Mouse (Mus musculus) ES-Bruce4 (cell line): ENCODE measurements around the gene Kalrn. TPM values are rescaled to one million over a fixed set of nuclear protein-coding genes. Genes with fewer than 3 reads are reported as not detected.

Experiments used
- H3K27ac ChIP-seq: 2 replicates; pipeline ENCODE4 v1.5.1; 2012; ENCODE audit warnings: low read length, inconsistent platforms; ENCODE audit not compliant: insufficient read depth
- H3K27me3 ChIP-seq: 2 replicates; pipeline ENCODE4 v1.6.1; 2012; ENCODE audit warnings: mild to moderate bottlenecking, low read length, inconsistent platforms; ENCODE audit not compliant: control insufficient read depth, poor library complexity, insufficient read depth, severe bottlenecking
- H3K36me3 ChIP-seq: 2 replicates; pipeline ENCODE4 v1.6.1; 2012; ENCODE audit warnings: inconsistent platforms, mild to moderate bottlenecking, low read length, moderate library complexity; ENCODE audit not compliant: control insufficient read depth, poor library complexity, insufficient read depth, severe bottlenecking
- H3K4me1 ChIP-seq: one replicate; pipeline ENCODE4 v1.8.1; 2011; ENCODE audit warnings: low read length; ENCODE audit not compliant: control insufficient read depth, insufficient read depth
- H3K4me3 ChIP-seq: 2 replicates; pipeline ENCODE4 v1.5.1; 2011; ENCODE audit warnings: low read depth, mild to moderate bottlenecking, low read length
- H3K9ac ChIP-seq: 2 replicates; pipeline ENCODE4 v1.6.1; 2012; ENCODE audit warnings: low read depth, mild to moderate bottlenecking, inconsistent platforms; ENCODE audit not compliant: poor library complexity, severe bottlenecking
- H3K9me3 ChIP-seq: replicated peaks from 2 replicates; pipeline ENCODE4 v1.6.1; 2012; ENCODE audit warnings: mild to moderate bottlenecking, low read length, inconsistent platforms; ENCODE audit not compliant: control insufficient read depth, poor library complexity, insufficient read depth, severe bottlenecking
- CTCF ChIP-seq: IDR thresholded peaks from one replicate; pipeline ENCODE4 v1.8.1; 2011; ENCODE audit warnings: low read depth, low read length
- EP300 ChIP-seq: IDR thresholded peaks from 2 replicates; pipeline ENCODE4 v1.6.1; 2011; ENCODE audit warnings: low read depth, low read length; ENCODE audit not compliant: insufficient read depth
- POLR2A ChIP-seq: IDR thresholded peaks from one replicate; pipeline ENCODE4 v1.8.1; 2011; ENCODE audit warnings: low read length; ENCODE audit not compliant: insufficient read depth
- polyA plus RNA-seq: library from polyadenylated mRNA; stranded (reverse); fragments of >200 nt; gene quantifications from 2 replicates; pipeline ENCODE4 v1.2.4, GENCODE M21; 2011; ENCODE audit warnings: low read depth; ENCODE audit not compliant: missing spikeins, insufficient read depth, insufficient read length

The Kalrn gene
- polyA plus RNA-seq, 1 experiment, result 8.2 TPM

DNA sequence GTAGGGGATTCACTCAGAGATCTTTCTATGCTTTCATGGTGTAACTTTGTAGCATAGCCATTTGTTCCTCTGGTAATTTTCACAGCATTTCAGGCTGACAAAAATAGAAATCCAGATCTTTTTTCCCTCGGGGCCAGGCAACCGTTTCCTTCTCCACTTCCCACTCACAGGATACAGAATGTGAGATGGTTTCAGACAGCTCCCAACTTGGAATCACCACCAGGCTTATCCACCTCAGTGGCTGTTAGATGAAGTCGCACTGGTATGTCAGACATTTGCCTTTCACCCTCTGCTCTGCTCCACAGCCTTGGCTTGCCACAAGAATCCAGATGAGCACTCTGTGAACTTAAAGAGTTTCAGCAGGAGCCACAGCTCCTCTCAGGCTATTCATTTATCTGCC, 48.1 kb downstream of the Kalrn start:
- Histone ChIP-seq H3K27me3 (no peaks in the 10 kb centered on the region), H3K4me1 (no peaks in the 10 kb centered on the region), H3K36me3 (no peaks in the 10 kb centered on the region), H3K9me3 (no peaks in the 10 kb centered on the region), H3K9ac (no peak overlapping the region), H3K4me3 (no peak overlapping the region), H3K27ac (no peak overlapping the region)
- no peak for TF ChIP-seq CTCF
- no peak for TF ChIP-seq EP300
- TF ChIP-seq POLR2A, result no peak

GRCm38 (mm10) chr16:34521061-34521460, 52.3 kb downstream of the Kalrn start:
- TF ChIP-seq CTCF (no peak), POLR2A (no peak), EP300 (no peak)
- Histone ChIP-seq H3K9me3 (no peaks in the 10 kb centered on the region), H3K36me3 (no peaks in the 10 kb centered on the region), H3K4me1 (no peaks in the 10 kb centered on the region), H3K9ac (no peak overlapping the region), H3K27me3 (no peaks in the 10 kb centered on the region), H3K4me3 (no peak overlapping the region), H3K27ac (no peak overlapping the region)

DNA sequence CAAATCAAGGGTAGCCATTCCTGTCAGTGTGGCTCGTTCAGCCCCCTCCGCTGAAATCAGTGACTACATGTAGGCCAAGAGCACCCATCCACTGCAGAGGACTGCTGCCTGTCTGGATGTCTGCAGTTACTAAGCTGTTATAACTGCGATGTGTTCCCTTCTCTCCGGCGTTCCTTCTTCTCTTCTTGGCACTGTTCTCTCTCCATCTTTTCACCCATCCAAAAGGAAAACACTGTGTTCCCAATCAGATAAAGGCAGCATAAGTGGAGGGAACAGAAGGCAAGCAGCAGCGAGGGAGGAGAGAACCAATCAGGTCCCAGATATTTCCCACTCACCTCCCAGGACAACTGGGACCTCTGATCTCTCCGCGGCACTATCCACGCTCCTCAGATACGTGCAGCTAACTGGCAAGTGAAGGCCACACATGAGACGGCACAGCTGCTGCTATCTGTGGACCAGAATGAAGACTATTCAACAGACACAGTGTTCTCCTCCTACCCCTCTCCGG, 56.4 kb downstream of the Kalrn start:
- no peak for TF ChIP-seq EP300
- TF ChIP-seq CTCF, result no peak
- TF ChIP-seq POLR2A, result no peak
- Histone ChIP-seq H3K4me3 (no peak overlapping the region), H3K27ac (no peak overlapping the region), H3K9me3 (no peaks in the 10 kb centered on the region), H3K4me1 (no peaks in the 10 kb centered on the region), H3K27me3 (no peaks in the 10 kb centered on the region), H3K9ac (no peak overlapping the region), H3K36me3 (no peaks in the 10 kb centered on the region)

DNA sequence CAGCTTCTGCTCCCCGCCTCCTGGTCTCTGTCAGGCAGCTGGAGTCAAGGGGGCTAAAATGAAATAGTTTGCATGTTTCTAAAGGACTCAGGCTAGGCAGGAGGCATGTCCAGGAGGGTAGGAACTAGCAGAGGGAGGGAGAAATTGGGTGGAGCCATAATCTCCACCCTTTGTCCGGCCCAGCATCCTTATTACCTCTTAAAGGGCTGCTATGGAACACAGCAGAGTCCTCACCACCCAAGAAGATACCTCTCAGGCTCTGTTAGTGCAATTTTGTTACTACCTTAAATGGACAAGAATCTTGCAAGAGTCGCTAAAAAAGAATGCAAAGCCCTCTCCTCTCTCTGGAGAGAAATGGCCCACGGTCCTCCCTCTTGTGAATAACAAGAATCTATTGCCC, 57.8 kb downstream of the Kalrn start:
- Histone ChIP-seq H3K9ac (no peak overlapping the region), H3K27me3 (no peaks in the 10 kb centered on the region), H3K27ac (no peak overlapping the region), H3K4me1 (no peaks in the 10 kb centered on the region), H3K36me3 (no peaks in the 10 kb centered on the region), H3K4me3 (no peak overlapping the region), H3K9me3 (no peaks in the 10 kb centered on the region)
- TF ChIP-seq POLR2A (no peak), CTCF (no peak), EP300 (no peak)

- Histone ChIP-seq H3K4me3 (no peak overlapping the region), H3K27me3 (no peaks in the 10 kb centered on the region), H3K4me1 (no peaks in the 10 kb centered on the region), H3K9me3 (no peaks in the 10 kb centered on the region), H3K9ac (no peak overlapping the region), H3K36me3 (no peaks in the 10 kb centered on the region), H3K27ac (no peak overlapping the region)
- TF ChIP-seq EP300, result no peak
- TF ChIP-seq POLR2A, result no peak
- TF ChIP-seq CTCF, result no peak
Measured at GRCm38 (mm10) chr16:34513956-34514593, 59.3 kb downstream of the Kalrn start.

DNA sequence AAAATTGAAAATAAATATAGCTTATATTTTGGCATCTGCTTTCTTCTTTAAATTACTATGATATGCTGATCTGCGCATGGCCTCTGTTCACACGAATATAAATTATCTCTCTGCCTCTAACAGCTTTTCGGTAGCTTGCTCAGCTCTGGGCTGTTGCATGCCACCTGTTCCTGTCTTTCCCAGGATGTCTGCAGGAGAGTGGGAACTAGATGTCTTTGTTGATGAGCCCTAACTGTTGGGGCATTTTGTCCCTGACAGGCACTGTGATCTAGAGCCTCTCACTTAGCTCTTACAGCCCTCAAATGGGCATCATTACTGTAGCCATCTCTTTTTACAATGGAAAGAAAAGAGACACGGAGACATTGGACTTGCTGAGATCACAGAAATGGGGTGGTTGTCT, 61.0 kb downstream of the Kalrn start:
- TF ChIP-seq CTCF, result no peak
- TF ChIP-seq POLR2A, result no peak
- no peak for TF ChIP-seq EP300
- Histone ChIP-seq H3K9ac (no peak overlapping the region), H3K27me3 (no peaks in the 10 kb centered on the region), H3K27ac (no peak overlapping the region), H3K36me3 (no peaks in the 10 kb centered on the region), H3K9me3 (no peaks in the 10 kb centered on the region), H3K4me3 (no peak overlapping the region), H3K4me1 (no peaks in the 10 kb centered on the region)
